Mouse (Mus musculus) liver, embryonic 11.5 days (tissue): ENCODE results near the gene Gar1. TPM values are rescaled to one million over a fixed set of nuclear protein-coding genes. Genes with fewer than 3 reads are reported as not detected.
A peak's percentile ranks its signal among the peaks of the same experiment; 100 is the strongest.

Experiments
- ATAC-seq: fragments of 200-750 bp; cut with Nextera tagmentation; replicated peaks from 2 replicates; pipeline ENCODE4 v1.8.0; 2017; ENCODE audit warnings: moderate number of reproducible peaks, mild to moderate bottlenecking, moderate TSS enrichment, moderate library complexity; ENCODE audit not compliant: low FRiP score
- DNase-seq: peaks from one replicate; pipeline ENCODE4 v3.0.0-alpha.2; 2017; ENCODE audit warnings: low spot score
- H3K27ac ChIP-seq: fragments of 300-500 bp; sonication (generic); 2 replicates; pipeline ENCODE4 v1.5.1; 2014; ENCODE audit warnings: mild to moderate bottlenecking, low read depth, low read length, control low read depth
- H3K27me3 ChIP-seq: fragments of 300-500 bp; sonication (generic); replicated peaks from 2 replicates; pipeline ENCODE4 v1.6.1; 2014; ENCODE audit warnings: low read length, mixed read lengths; ENCODE audit not compliant: control insufficient read depth, insufficient read depth
- H3K36me3 ChIP-seq: fragments of 300-500 bp; sonication (generic); 2 replicates; pipeline ENCODE4 v1.6.1; 2014; ENCODE audit warnings: mild to moderate bottlenecking, low read length, moderate library complexity, mixed read lengths; ENCODE audit not compliant: control insufficient read depth, insufficient read depth
- H3K4me1 ChIP-seq: fragments of 300-500 bp; sonication (generic); replicated peaks from 2 replicates; pipeline ENCODE4 v1.6.1; 2014; ENCODE audit warnings: low read length, mixed read lengths; ENCODE audit not compliant: control insufficient read depth, insufficient read depth
- H3K4me2 ChIP-seq: fragments of 300-500 bp; sonication (generic); 2 replicates; pipeline ENCODE4 v1.6.1; 2014; ENCODE audit warnings: mild to moderate bottlenecking, control low read depth, moderate library complexity
- H3K4me3 ChIP-seq: fragments of 300-500 bp; sonication (generic); 2 replicates; pipeline ENCODE4 v1.5.1; 2014; ENCODE audit warnings: low read depth, low read length, control low read depth
- H3K9ac ChIP-seq: fragments of 300-500 bp; sonication (generic); 2 replicates; pipeline ENCODE4 v1.6.1; 2014; ENCODE audit warnings: low read depth, low read length, control low read depth
- H3K9me3 ChIP-seq: fragments of 300-500 bp; sonication (generic); 2 replicates; pipeline ENCODE4 v1.6.1; 2016; ENCODE audit warnings: low read length, inconsistent platforms, mixed read lengths; ENCODE audit not compliant: control insufficient read depth
- WGBS: fragments of 180-500 bp; shearing (Covaris S2); extraction: QIAGEN DNeasy Blood & Tissue Kit; methylation state at CpG from one replicate; pipeline ENCODE4 v1.1.7; 2014; 5-methylcytosine and 5-hydroxymethylcytosine counted together
- polyA plus RNA-seq: library from polyadenylated mRNA; unstranded; fragments of >200 nt; fragmentation: Nextera tagmentation; extraction: Ambion mirVana; gene quantifications from 2 replicates; pipeline ENCODE4 v1.2.1, GENCODE M21; 2014

Gar1 gene
- 56.9 and 67.7 TPM in 2 replicates for polyA plus RNA-seq

DNA sequence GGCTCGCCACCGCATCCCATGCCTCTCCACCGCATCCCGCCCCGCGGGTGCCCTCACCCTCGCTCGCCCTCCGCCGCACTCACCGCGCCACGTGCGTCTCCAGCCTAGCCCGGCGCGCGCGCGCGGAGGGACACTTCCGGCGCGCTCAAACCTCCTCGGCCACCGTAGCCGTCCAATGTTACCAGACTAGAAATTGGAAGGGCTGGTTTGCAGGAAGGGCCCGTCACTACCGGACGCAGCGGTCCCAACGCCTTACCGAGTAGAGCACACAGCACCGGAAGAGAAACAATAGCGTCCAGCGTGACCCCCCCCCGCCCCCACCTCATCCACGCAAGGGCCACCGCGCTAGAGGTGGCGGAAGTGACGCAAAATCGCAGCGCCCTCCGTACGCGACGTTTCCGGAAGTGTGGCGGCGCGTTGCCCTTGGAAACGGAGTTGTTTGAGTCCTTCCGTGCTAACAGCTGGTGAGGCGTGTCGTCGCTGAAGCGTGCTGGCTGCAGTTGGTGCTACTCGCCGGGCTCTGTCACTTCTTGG is at the start of gene Gar1:
Gar1 (minus strand) TSS at position 362 of the 534 bp plus-strand sequence.
- Histone ChIP-seq H3K36me3 (peaks cover 13% of the 10 kb centered on the region), H3K4me2 (peak within 1 kb of the TSS; percentile 89), H3K4me1 (peaks cover 11% of the 10 kb centered on the region), H3K4me3 (peak within 1 kb of the TSS; percentile 94), H3K9me3 (no peaks in the 10 kb centered on the region), H3K27ac (peak within 1 kb of the TSS; percentile 86), H3K27me3 (no peaks in the 10 kb centered on the region), H3K9ac (peak within 1 kb of the TSS; percentile 94)
- ATAC-seq, result peak; percentile 88
- DNase-seq, result peak; percentile 93
- WGBS, result under 1% methylated on average over 60 of the region's 60 CpGs

DNA sequence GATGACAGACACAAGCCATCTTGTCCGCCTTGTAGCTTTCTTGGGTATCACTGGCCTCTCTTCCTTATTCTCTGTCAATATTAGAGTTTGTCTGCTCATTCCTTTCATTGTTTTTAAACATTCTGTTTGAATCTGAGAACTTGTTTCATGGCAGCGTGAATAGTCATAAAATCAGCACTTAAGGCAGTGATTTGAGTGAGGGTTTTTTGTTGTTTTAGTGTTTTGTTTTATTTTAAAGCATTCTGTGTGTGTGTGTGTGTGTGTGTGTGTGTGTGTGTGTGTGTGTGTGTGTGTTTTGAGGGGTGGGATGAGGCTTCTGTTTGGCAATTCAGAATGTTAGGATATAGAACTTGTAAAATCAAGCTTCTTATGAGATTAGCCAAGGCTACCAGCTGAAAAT is 48.7 kb upstream of the Gar1 start:
- DNase-seq (no peak), ATAC-seq (no peak)
- Histone ChIP-seq H3K9me3 (no peaks in the 10 kb centered on the region), H3K4me1 (peaks cover 30% of the 10 kb centered on the region), H3K27me3 (no peaks in the 10 kb centered on the region), H3K4me2 (peak overlapping the region; percentile 82), H3K27ac (0 out of 2 replicates have a peak overlapping the region, but pooled peaks have one; percentile 74), H3K4me3 (peak overlapping the region; percentile 86), H3K36me3 (no peaks in the 10 kb centered on the region), H3K9ac (peak overlapping the region; percentile 81)
- WGBS, result 75% methylated on average over 2 of the region's 2 CpGs

- DNase-seq (peak; percentile 68), ATAC-seq (peak; percentile 47)
- Histone ChIP-seq H3K9me3 (no peaks in the 10 kb centered on the region), H3K27me3 (no peaks in the 10 kb centered on the region), H3K4me1 (peaks cover 24% of the 10 kb centered on the region), H3K27ac (peak overlapping the region; percentile 74), H3K36me3 (no peaks in the 10 kb centered on the region), H3K9ac (peak overlapping the region; percentile 81), H3K4me2 (peak overlapping the region; percentile 82), H3K4me3 (peak overlapping the region; percentile 86)
- WGBS, result 1% methylated on average over 25 of the region's 25 CpGs
Measured at GRCm38 (mm10) chr3:129879131-129879757, 48.0 kb upstream of the Gar1 start.

- Histone ChIP-seq H3K36me3 (no peaks in the 10 kb centered on the region), H3K4me2 (peak within 1 kb of the TSS; percentile 82), H3K4me3 (peak within 1 kb of the TSS; percentile 86), H3K9me3 (no peaks in the 10 kb centered on the region), H3K9ac (peak within 1 kb of the TSS; percentile 81), H3K4me1 (peaks cover 20% of the 10 kb centered on the region), H3K27ac (peak within 1 kb of the TSS; percentile 74), H3K27me3 (no peaks in the 10 kb centered on the region)
- ATAC-seq (peak; percentile 81), DNase-seq (peak; percentile 86)
- WGBS, result under 1% methylated on average over 57 of the region's 66 CpGs
Measured at GRCm38 (mm10) chr3:129878405-129879021, 47.3 kb upstream of the Gar1 start, which contains the start of gene Pla2g12a. Gene Pla2g12a, plus strand, starts transcription at chr3:129878606.

- peaks cover 9% of the 10 kb centered on the region for H3K4me1 ChIP-seq
- H3K4me2 ChIP-seq, result peak overlapping the region; percentile 82
- no peaks in the 10 kb centered on the region for H3K36me3 ChIP-seq
- no peak overlapping the region for H3K27ac ChIP-seq
- H3K27me3 ChIP-seq, result no peaks in the 10 kb centered on the region
- H3K9me3 ChIP-seq, result no peaks in the 10 kb centered on the region
- ATAC-seq, result no peak
- no peak overlapping the region for H3K4me3 ChIP-seq
- no peak overlapping the region for H3K9ac ChIP-seq
- DNase-seq, result no peak
- 91% methylated on average over 10 of the region's 10 CpGs for WGBS
Measured at GRCm38 (mm10) chr3:129877327-129877726, 46.1 kb upstream of the Gar1 start.

DNA sequence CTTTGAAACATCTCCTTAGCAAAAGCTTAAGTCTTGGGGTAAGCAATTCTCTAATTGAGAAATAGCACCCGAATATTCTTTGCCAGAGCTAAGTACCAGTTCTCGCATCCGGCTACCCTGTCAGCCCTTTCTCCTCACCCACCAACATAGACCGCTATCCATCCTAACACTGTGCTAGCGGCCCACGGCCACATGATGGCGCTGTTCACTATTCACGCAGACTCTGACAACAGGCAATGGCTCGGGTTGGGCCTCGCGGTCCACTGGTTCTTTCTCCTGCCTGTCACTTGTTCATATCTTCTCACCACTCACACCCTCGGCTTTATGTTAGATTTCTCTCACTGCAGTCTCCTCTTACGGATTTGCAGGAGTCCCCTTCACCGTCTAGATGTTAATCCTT is 32.5 kb upstream of the Gar1 start:
- Histone ChIP-seq H3K36me3 (peaks cover 2% of the 10 kb centered on the region; the same call in 1 of the 2 replicates), H3K9me3 (no peaks in the 10 kb centered on the region), H3K4me2 (no peak overlapping the region), H3K9ac (no peak overlapping the region), H3K27ac (no peak overlapping the region), H3K4me3 (no peak overlapping the region), H3K27me3 (no peaks in the 10 kb centered on the region), H3K4me1 (no peaks in the 10 kb centered on the region)
- peak; percentile 64; the same call in 1 of the 2 replicates for ATAC-seq
- 44% methylated on average over 14 of the region's 14 CpGs for WGBS
- DNase-seq, result no peak

DNA sequence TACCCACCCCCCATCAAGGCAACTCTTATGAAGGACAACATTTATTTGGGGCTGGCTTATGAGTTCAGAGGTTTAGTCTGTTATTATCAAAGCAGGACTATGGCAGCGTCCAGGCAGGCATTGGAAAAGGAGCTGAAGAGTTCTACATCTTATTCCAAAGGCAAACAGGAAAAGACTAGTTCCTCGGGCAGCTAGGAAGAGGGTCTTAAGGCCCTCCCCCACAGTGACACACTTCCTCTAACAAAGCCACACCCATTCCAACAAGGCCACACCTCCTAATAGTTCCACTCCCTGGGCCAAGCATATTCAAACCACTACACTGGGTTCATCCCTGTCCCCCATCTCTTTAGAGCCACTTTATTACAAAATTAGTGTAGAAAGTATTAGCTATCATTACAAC is 31.4 kb upstream of the Gar1 start:
- H3K9ac ChIP-seq, result no peak overlapping the region
- DNase-seq (no peak), ATAC-seq (no peak)
- H3K36me3 ChIP-seq, result peaks cover 2% of the 10 kb centered on the region; the same call in 1 of the 2 replicates
- H3K9me3 ChIP-seq, result 0 out of 2 replicates have a peak, but pooled peaks cover 1% of the 10 kb centered on the region
- no peaks in the 10 kb centered on the region for H3K4me1 ChIP-seq
- no peaks in the 10 kb centered on the region for H3K27me3 ChIP-seq
- WGBS, result 60% methylated on average over 2 of the region's 2 CpGs
- H3K4me3 ChIP-seq, result no peak overlapping the region
- H3K27ac ChIP-seq, result no peak overlapping the region
- H3K4me2 ChIP-seq, result no peak overlapping the region

DNA sequence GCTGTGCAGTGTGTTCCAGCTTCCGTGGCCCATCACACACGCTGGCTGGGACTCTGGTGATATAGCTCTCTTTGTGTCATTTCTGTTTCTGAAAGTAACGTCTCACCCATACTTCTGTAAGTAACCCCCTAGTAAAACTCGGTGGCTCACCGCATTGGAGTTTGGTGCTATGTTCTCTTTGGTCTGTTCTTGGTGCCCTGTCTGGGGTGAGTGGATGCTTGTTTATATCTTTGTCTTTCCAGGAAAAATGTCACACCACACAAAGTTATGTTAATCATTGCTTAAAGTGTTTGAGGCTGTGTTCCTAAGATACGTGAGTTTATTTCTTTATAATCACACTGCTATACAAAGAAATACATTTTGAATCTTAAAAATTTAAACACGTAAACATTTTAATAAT is 15.7 kb upstream of the Gar1 start:
- Histone ChIP-seq H3K9me3 (no peaks in the 10 kb centered on the region), H3K9ac (no peak overlapping the region), H3K27ac (no peak overlapping the region), H3K4me1 (0 out of 2 replicates have a peak, but pooled peaks cover 3% of the 10 kb centered on the region), H3K36me3 (no peaks in the 10 kb centered on the region), H3K27me3 (no peaks in the 10 kb centered on the region), H3K4me2 (no peak overlapping the region), H3K4me3 (no peak overlapping the region)
- ATAC-seq (no peak), DNase-seq (no peak)
- whole genome bisulfite sequencing, result 74% methylated on average over 7 of the region's 7 CpGs
